Comparison of ENCODE assay signal across 11 mouse cellular contexts in genomic region chr8:127128781-127129396, GRCm38 (mm10).
DNase-seq lines count a peak whose midpoint lies in the region; ATAC-seq and TF ChIP-seq lines count a peak whose summit lies in the region.
"Had no signal": no experiment of that assay in that cellular context is flagged by ENCODE, and none has a peak within 500 bp of the region (broad histone marks: within the 10 kb centered on the region; RNA-seq: fewer than 3 reads in every experiment).

No protein-coding gene starts in this region.

- no peak for TF ChIP-seq CTCF in heart, adult 2 months (IDR thresholded peaks at IDR 0.05)
- TF ChIP-seq CTCF in stomach, postnatal 0 days (IDR thresholded peaks at IDR 0.05; ENCODE audit: low read depth) = no peak
- no peak for TF ChIP-seq CTCF in small intestine, adult 2 months (IDR thresholded peaks at IDR 0.05; ENCODE audit: extremely low read depth, insufficient read length, insufficient replicate concordance, low read depth, low read length)

- H3K9ac ChIP-seq in heart, adult 2 months (ENCODE audit: low read depth, low read length) = no peak overlapping the region
- no peak overlapping the region for H3K9ac ChIP-seq in stomach, embryonic 16.5 days (ENCODE audit: low read length)
- no peak overlapping the region for H3K9ac ChIP-seq in stomach, postnatal 0 days (ENCODE audit: low read length)
- no peak overlapping the region for H3K9ac ChIP-seq in forebrain, embryonic 13.5 days
- H3K9ac ChIP-seq: neural tube, embryonic 12.5 days had no signal

- H3K4me1 ChIP-seq in heart, adult 2 months (ENCODE audit: control insufficient read depth, insufficient read depth, low read length) = peaks cover 9% of the 10 kb centered on the region
- peaks cover 44% of the 10 kb centered on the region for H3K4me1 ChIP-seq in stomach, embryonic 16.5 days (ENCODE audit: control insufficient read depth, insufficient read depth, low read length)
- peaks cover 6% of the 10 kb centered on the region for H3K4me1 ChIP-seq in stomach, postnatal 0 days (replicated peaks; ENCODE audit: control insufficient read depth, insufficient read depth)
- peaks cover 20% of the 10 kb centered on the region for H3K4me1 ChIP-seq in small intestine, adult 2 months (ENCODE audit: control insufficient read depth, insufficient read depth, insufficient read length, low read length)
- peaks cover 29% of the 10 kb centered on the region for H3K4me1 ChIP-seq in forebrain, embryonic 13.5 days

- intact Hi-C loops in heart, adult 2 months (cut with DNase I) = no loop called here

- no peaks in the 10 kb centered on the region for H3K9me3 ChIP-seq in stomach, embryonic 16.5 days (replicated peaks; ENCODE audit: control insufficient read depth, low read length)
- H3K9me3 ChIP-seq in stomach, postnatal 0 days (ENCODE audit: control insufficient read depth, low read length) = no peaks in the 10 kb centered on the region
- no peaks in the 10 kb centered on the region for H3K9me3 ChIP-seq in forebrain, embryonic 13.5 days (replicated peaks)
- H3K9me3 ChIP-seq: neural tube, embryonic 12.5 days had no signal

- no peak for TF ChIP-seq POLR2A in heart, adult 2 months (IDR thresholded peaks at IDR 0.05; ENCODE audit: insufficient read depth, low read depth, low read length)
- TF ChIP-seq POLR2A in small intestine, adult 2 months (IDR thresholded peaks at IDR 0.05; ENCODE audit: low read depth, low read length) = no peak

- no peak overlapping the region for H3K27ac ChIP-seq in heart, adult 2 months
- H3K27ac ChIP-seq in stomach, embryonic 16.5 days (ENCODE audit: low read length) = no peak overlapping the region
- H3K27ac ChIP-seq in stomach, postnatal 0 days (replicated peaks) = no peak overlapping the region
- peak overlapping the region; percentile 38 for H3K27ac ChIP-seq in small intestine, adult 2 months (ENCODE audit: insufficient read depth, low read depth, low read length)
- no peak overlapping the region for H3K27ac ChIP-seq in forebrain, embryonic 13.5 days
- H3K27ac ChIP-seq: neural tube, embryonic 12.5 days had no signal

- peak overlapping the region; percentile 30 for H3K4me2 ChIP-seq in stomach, embryonic 16.5 days (ENCODE audit: low read depth, low read length)
- H3K4me2 ChIP-seq in stomach, postnatal 0 days (replicated peaks; ENCODE audit: low read depth) = no peak overlapping the region
- H3K4me2 ChIP-seq in forebrain, embryonic 13.5 days = no peak overlapping the region
- H3K4me2 ChIP-seq: neural tube, embryonic 12.5 days had no signal

- no peak for ATAC-seq in stomach, embryonic 16.5 days (ENCODE audit: insufficient read depth, low FRiP score)
- no peak for ATAC-seq in stomach, postnatal 0 days (ENCODE audit: low FRiP score, low TSS enrichment)
- no peak for ATAC-seq in forebrain, embryonic 13.5 days
- ATAC-seq in cerebellum, adult (ENCODE audit: insufficient number of reproducible peaks, low FRiP score, low TSS enrichment) = no peak
- ATAC-seq: forebrain, embryonic 14.5 days had no signal

- no peaks in the 10 kb centered on the region for H3K27me3 ChIP-seq in heart, adult 2 months (ENCODE audit: control insufficient read depth, insufficient read depth, low read length)
- H3K27me3 ChIP-seq in stomach, embryonic 16.5 days (ENCODE audit: control insufficient read depth, insufficient read depth, low read length) = no peaks in the 10 kb centered on the region
- no peaks in the 10 kb centered on the region for H3K27me3 ChIP-seq in stomach, postnatal 0 days (ENCODE audit: control insufficient read depth, insufficient read depth, low read length)
- no peaks in the 10 kb centered on the region for H3K27me3 ChIP-seq in small intestine, adult 2 months (ENCODE audit: control insufficient read depth, insufficient read depth, low read length)
- no peaks in the 10 kb centered on the region for H3K27me3 ChIP-seq in forebrain, embryonic 13.5 days
- H3K27me3 ChIP-seq: neural tube, embryonic 12.5 days had no signal

- H3K4me3 ChIP-seq in heart, adult 2 months = no peak overlapping the region
- H3K4me3 ChIP-seq in stomach, embryonic 16.5 days (replicated peaks; ENCODE audit: low read length) = no peak overlapping the region
- no peak overlapping the region for H3K4me3 ChIP-seq in stomach, postnatal 0 days (ENCODE audit: low read depth, low read length)
- peak overlapping the region; percentile 28; the same call in 1 of the 2 replicates for H3K4me3 ChIP-seq in small intestine, adult 2 months (ENCODE audit: low read depth, low read length)
- no peak overlapping the region for H3K4me3 ChIP-seq in forebrain, embryonic 13.5 days
- H3K4me3 ChIP-seq: neural tube, embryonic 12.5 days had no signal

- no peaks in the 10 kb centered on the region for H3K36me3 ChIP-seq in heart, adult 2 months (ENCODE audit: control insufficient read depth, insufficient read depth, low read length)
- no peaks in the 10 kb centered on the region for H3K36me3 ChIP-seq in stomach, embryonic 16.5 days (ENCODE audit: control insufficient read depth, insufficient read depth, low read length)
- H3K36me3 ChIP-seq in stomach, postnatal 0 days (ENCODE audit: control insufficient read depth, insufficient read depth, low read length) = no peaks in the 10 kb centered on the region
- H3K36me3 ChIP-seq in small intestine, adult 2 months (ENCODE audit: control insufficient read depth, insufficient read depth, low read length) = no peaks in the 10 kb centered on the region
- no peaks in the 10 kb centered on the region for H3K36me3 ChIP-seq in forebrain, embryonic 13.5 days (ENCODE audit: poor library complexity, severe bottlenecking)
- H3K36me3 ChIP-seq: neural tube, embryonic 12.5 days had no signal

- TF ChIP-seq EP300 in heart, adult 2 months (IDR thresholded peaks at IDR 0.05; ENCODE audit: insufficient read depth, low read depth, low read length) = 0 out of 2 replicates have a peak, but pooled peaks have one; percentile 32
- no peak for TF ChIP-seq EP300 in stomach, postnatal 0 days (optimal IDR thresholded peaks at IDR 0.05)

- peak in 1 of 2 experiments; percentile 46 for DNase-seq in heart, adult 2 months
- no peak for DNase-seq in heart, adult 8-10 months (ENCODE audit: low spot score)
- DNase-seq in stomach, postnatal 0 days (ENCODE audit: low spot score) = no peak
- DNase-seq in kidney, adult 8-10 months = peak; percentile 71 to 74
- DNase-seq: thymus, postnatal 25 days had no signal

- no peaks in the 10 kb centered on the region for H3K79me2 ChIP-seq in heart, adult 2 months (replicated peaks; ENCODE audit: control insufficient read depth, insufficient read depth, low read length)

- 46% methylated on average over 8 of the region's 8 CpGs for WGBS in heart, adult 2 months
- WGBS in stomach, embryonic 16.5 days = 34% methylated on average over 8 of the region's 8 CpGs
- 33% methylated on average over 8 of the region's 8 CpGs for WGBS in stomach, postnatal 0 days
- 27% methylated on average over 8 of the region's 8 CpGs for WGBS in small intestine, adult 2 months
- WGBS in forebrain, embryonic 13.5 days = 44% methylated on average over 8 of the region's 8 CpGs

Comparison
In these comparisons a context has a peak if more than half of its experiments do, and no peak if none do; other contexts are left out.
1. DNase-seq: peak in kidney, adult 8-10 months (2 of 2); none in heart, adult 8-10 months (single experiment) and stomach, postnatal 0 days (single experiment).